Mouse (Mus musculus) limb, embryonic 12.5 days (tissue): ENCODE measurements at regions not wholly inside any gene's neighbourhood (a gene's known extent, or its start where the extent isn't known, plus 50 kb on each side); places are given as distances from the start of the nearest gene placed in this dataset.

ENCODE experiments used
- ATAC-seq: fragments of 200-750 bp; cut with Nextera tagmentation; 2 replicates; pipeline ENCODE4 v1.8.0; 2017; ENCODE audit warnings: low read depth, moderate TSS enrichment; ENCODE audit not compliant: insufficient number of reproducible peaks, insufficient read depth, low FRiP score, low TSS enrichment
- H3K27ac ChIP-seq: fragments of 300-500 bp; sonication (generic); 2 replicates; pipeline ENCODE4 v1.5.1; 2016; ENCODE audit warnings: mild to moderate bottlenecking, moderate library complexity
- H3K27me3 ChIP-seq: fragments of 300-500 bp; sonication (generic); 2 replicates; pipeline ENCODE4 v1.6.1; 2016; ENCODE audit warnings: mild to moderate bottlenecking, moderate library complexity
- H3K36me3 ChIP-seq: fragments of 300-500 bp; sonication (generic); 2 replicates; pipeline ENCODE4 v1.6.1; 2016; ENCODE audit warnings: mild to moderate bottlenecking, moderate library complexity
- H3K4me1 ChIP-seq: fragments of 300-500 bp; sonication (generic); replicated peaks from 2 replicates; pipeline ENCODE4 v1.6.1; 2016
- H3K4me2 ChIP-seq: fragments of 300-500 bp; sonication (generic); 2 replicates; pipeline ENCODE4 v1.6.1; 2016; ENCODE audit warnings: mild to moderate bottlenecking, moderate library complexity
- H3K4me3 ChIP-seq: fragments of 300-500 bp; sonication (generic); replicated peaks from 2 replicates; pipeline ENCODE4 v1.5.1; 2016; ENCODE audit warnings: mild to moderate bottlenecking
- H3K9ac ChIP-seq: fragments of 300-500 bp; sonication (generic); replicated peaks from 2 replicates; pipeline ENCODE4 v1.6.1; 2016; ENCODE audit warnings: mild to moderate bottlenecking, moderate library complexity
- H3K9me3 ChIP-seq: fragments of 300-500 bp; sonication (generic); 2 replicates; pipeline ENCODE4 v1.6.1; 2016; ENCODE audit warnings: mild to moderate bottlenecking, moderate library complexity
- WGBS: fragments of 180-500 bp; shearing (Covaris S2); methylation state at CpG from one replicate; pipeline ENCODE4 v1.1.7; 2016; 5-methylcytosine and 5-hydroxymethylcytosine counted together

DNA sequence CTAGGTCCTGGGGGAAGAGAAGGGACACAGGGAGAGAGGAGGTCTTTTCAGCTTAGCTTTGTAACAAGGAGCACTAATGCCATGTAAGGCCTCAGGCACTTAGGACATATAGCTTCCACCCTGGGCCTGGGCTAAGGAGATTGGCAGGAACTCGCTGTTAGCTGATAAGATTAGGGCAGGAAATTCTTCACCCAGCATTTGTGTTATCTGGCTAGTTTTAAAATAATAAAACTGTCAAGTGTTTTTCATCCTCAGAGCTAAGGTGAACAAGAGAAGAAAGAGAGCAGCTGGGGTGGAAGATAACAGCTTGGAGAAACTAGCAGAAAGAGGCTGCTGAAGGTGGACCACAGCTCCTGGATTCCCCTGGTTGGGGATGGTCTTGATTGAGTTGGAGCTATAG is 111.0 kb upstream of the Slco6d1 start:
- H3K4me1 ChIP-seq: no peaks in the 10 kb centered on the region
- no peak overlapping the region for H3K4me3 ChIP-seq
- H3K36me3 ChIP-seq: no peaks in the 10 kb centered on the region
- WGBS: 42% methylated on average over 1 of the region's 1 CpGs
- H3K27me3 ChIP-seq: no peaks in the 10 kb centered on the region
- no peak overlapping the region for H3K4me2 ChIP-seq
- ATAC-seq: no peak
- no peak overlapping the region for H3K27ac ChIP-seq
- H3K9me3 ChIP-seq: no peaks in the 10 kb centered on the region
- H3K9ac ChIP-seq: no peak overlapping the region

DNA sequence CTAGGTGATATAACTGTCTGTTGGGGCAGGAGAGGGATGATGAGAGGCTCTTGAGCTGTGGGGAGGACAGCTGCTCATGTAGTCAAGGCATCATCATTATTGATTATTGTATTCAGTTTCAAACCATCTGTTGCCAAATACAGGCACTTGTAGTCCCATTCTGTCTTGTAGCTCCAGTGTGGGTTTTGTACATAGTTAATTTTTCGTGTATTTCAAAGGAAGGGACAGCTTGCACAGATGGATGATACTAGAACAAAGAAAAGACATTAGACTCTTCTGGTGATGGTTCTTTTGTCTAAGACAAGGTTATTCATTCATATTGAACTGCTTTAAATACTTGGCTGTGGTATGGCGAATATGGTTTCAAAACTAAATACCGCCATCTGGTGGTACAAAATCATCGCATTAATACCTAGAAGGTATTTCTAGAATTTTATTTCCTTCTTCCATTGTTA is 70.8 kb upstream of the Slco6d1 start:
- Histone ChIP-seq H3K36me3 (no peaks in the 10 kb centered on the region), H3K4me3 (no peak overlapping the region), H3K4me2 (no peak overlapping the region), H3K27me3 (no peaks in the 10 kb centered on the region), H3K27ac (no peak overlapping the region), H3K4me1 (no peaks in the 10 kb centered on the region), H3K9ac (no peak overlapping the region), H3K9me3 (no peaks in the 10 kb centered on the region)
- 45% methylated on average over 4 of the region's 4 CpGs for WGBS
- ATAC-seq: no peak

DNA sequence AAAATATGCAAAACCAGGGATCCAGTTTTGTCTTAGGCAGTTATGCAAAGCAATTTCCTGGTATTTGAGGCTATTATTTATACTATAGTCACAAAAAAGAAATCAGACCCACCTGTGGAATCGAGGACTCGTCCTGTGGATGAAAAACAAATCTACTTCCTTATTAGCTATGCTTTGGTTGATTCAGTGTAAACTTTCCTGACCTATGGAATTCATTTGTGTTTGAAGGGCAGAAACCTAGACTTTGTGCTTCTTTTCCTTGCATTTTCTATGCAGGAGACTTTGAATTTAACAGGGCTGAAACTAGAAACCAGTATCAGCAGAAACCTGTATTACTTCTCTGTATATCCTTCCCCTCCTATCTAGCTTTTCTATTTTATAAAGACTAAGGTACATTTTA is 70.2 kb upstream of the Slco6d1 start:
- 78% methylated on average over 2 of the region's 2 CpGs for WGBS
- no peak overlapping the region for H3K27ac ChIP-seq
- H3K4me1 ChIP-seq: no peaks in the 10 kb centered on the region
- H3K27me3 ChIP-seq: no peaks in the 10 kb centered on the region
- ATAC-seq: no peak
- H3K36me3 ChIP-seq: no peaks in the 10 kb centered on the region
- no peaks in the 10 kb centered on the region for H3K9me3 ChIP-seq
- no peak overlapping the region for H3K4me3 ChIP-seq
- no peak overlapping the region for H3K4me2 ChIP-seq
- no peak overlapping the region for H3K9ac ChIP-seq

DNA sequence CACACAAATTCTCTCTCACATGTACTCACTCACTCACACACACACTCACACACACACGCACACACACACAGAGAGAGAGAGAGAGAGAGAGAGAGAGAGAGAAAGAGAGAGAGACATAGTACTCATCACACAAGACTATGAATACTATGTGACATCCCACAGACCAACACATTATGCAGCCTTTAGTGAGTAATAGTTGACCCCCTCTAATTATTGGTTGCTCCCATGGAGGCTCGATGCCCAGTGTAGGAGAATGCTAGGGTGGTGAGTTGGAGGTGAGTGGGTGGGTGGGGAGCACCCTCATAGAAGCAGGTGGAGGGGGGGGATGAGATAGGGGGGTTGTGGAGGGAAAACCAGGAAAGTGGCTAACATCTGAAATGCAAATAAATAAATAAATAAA is 69.4 kb upstream of the Slco6d1 start:
- no peak overlapping the region for H3K9ac ChIP-seq
- H3K4me3 ChIP-seq: no peak overlapping the region
- ATAC-seq: no peak
- 79% methylated on average over 2 of the region's 2 CpGs for WGBS
- H3K27ac ChIP-seq: no peak overlapping the region
- no peaks in the 10 kb centered on the region for H3K9me3 ChIP-seq
- H3K4me1 ChIP-seq: no peaks in the 10 kb centered on the region
- no peaks in the 10 kb centered on the region for H3K27me3 ChIP-seq
- no peak overlapping the region for H3K4me2 ChIP-seq
- no peaks in the 10 kb centered on the region for H3K36me3 ChIP-seq
